Mouse (Mus musculus): ENCODE measurements around the gene Gimap5.

Gene Gimap5

GRCm38 (mm10) chr6:48739780-48740055 is 6.3 kb upstream of the Gimap5 start:
- no peak for DNase-seq (ENCODE audit: low read depth, low spot score)

GRCm38 (mm10) chr6:48740501-48741169 is 5.4 kb upstream of the Gimap5 start:
- no peak for DNase-seq (ENCODE audit: low read depth, low spot score)

- no peak for DNase-seq (ENCODE audit: low read depth, low spot score)
Observed at GRCm38 (mm10) chr6:48741273-48741672, 4.7 kb upstream of the Gimap5 start.

GRCm38 (mm10) chr6:48741711-48742206 is 4.2 kb upstream of the Gimap5 start:
- DNase-seq (ENCODE audit: low read depth, low spot score) = no peak

- DNase-seq (ENCODE audit: low read depth, low spot score) = no peak
Observed at GRCm38 (mm10) chr6:48742422-48743351, 3.3 kb upstream of the Gimap5 start.

- no peak for DNase-seq (ENCODE audit: low read depth, low spot score)
Observed at GRCm38 (mm10) chr6:48745490-48745889, 507 bp upstream of the Gimap5 start.

GRCm38 (mm10) chr6:48747091-48747966 is 1.3 kb downstream of the Gimap5 start:
- DNase-seq (ENCODE audit: low read depth, low spot score) = no peak

- DNase-seq (ENCODE audit: low read depth, low spot score) = no peak
Observed at GRCm38 (mm10) chr6:48763567-48764270, 17.7 kb downstream of the Gimap5 start.

GRCm38 (mm10) chr6:48764496-48764895 is 18.5 kb downstream of the Gimap5 start:
- no peak for DNase-seq (ENCODE audit: low read depth, low spot score)

- DNase-seq (ENCODE audit: low read depth, low spot score) = no peak
Observed at GRCm38 (mm10) chr6:48768178-48768869, 22.3 kb downstream of the Gimap5 start.

- DNase-seq (ENCODE audit: low read depth, low spot score) = no peak
Observed at GRCm38 (mm10) chr6:48768933-48769332, 22.9 kb downstream of the Gimap5 start.

- no peak for DNase-seq (ENCODE audit: low read depth, low spot score)
Observed at GRCm38 (mm10) chr6:48770696-48771095, 24.7 kb downstream of the Gimap5 start, which contains the start of gene Gimap3. Gimap3 (minus strand) TSS chr6:48770851.

- DNase-seq (ENCODE audit: low read depth, low spot score) = peak; percentile 78
Observed at GRCm38 (mm10) chr6:48772030-48772429, 26.0 kb downstream of the Gimap5 start.

GRCm38 (mm10) chr6:48784406-48784805 is 38.4 kb downstream of the Gimap5 start:
- no peak for DNase-seq (ENCODE audit: low read depth, low spot score)

- no peak for DNase-seq (ENCODE audit: low read depth, low spot score)
Observed at GRCm38 (mm10) chr6:48785189-48785588, 39.2 kb downstream of the Gimap5 start.

GRCm38 (mm10) chr6:48785601-48786000 is 39.6 kb downstream of the Gimap5 start:
- DNase-seq (ENCODE audit: low read depth, low spot score) = no peak

- DNase-seq (ENCODE audit: low read depth, low spot score) = no peak
Observed at GRCm38 (mm10) chr6:48787867-48788266, 41.9 kb downstream of the Gimap5 start.

GRCm38 (mm10) chr6:48801897-48802296 is 55.9 kb downstream of the Gimap5 start:
- no peak for DNase-seq (ENCODE audit: low read depth, low spot score)

- no peak for DNase-seq (ENCODE audit: low read depth, low spot score)
Observed at GRCm38 (mm10) chr6:48803406-48804051, 57.5 kb downstream of the Gimap5 start.

Measured in forelimb bud, embryonic 11.5 days (tissue).